Mouse (Mus musculus): ENCODE measurements around the gene Acer3. TPM values are rescaled to one million over a fixed set of nuclear protein-coding genes. Genes with fewer than 3 reads are reported as not detected.

Acer3 gene
- 41.6 TPM for polyA plus RNA-seq (2014; fragmentation: Illumina TruSeq; extraction: RNeasy Lipid Tissue Mini Kit (QIAGEN cat#74804); ENCODE audit: low replicate concordance)

GRCm38 (mm10) chr7:98321083-98321482, at the start of gene Acer3:
Gene Acer3 (minus strand): TSS chr7:98321208.

GRCm38 (mm10) chr7:98361063-98361652, 40.1 kb upstream of the Acer3 start, which contains the start of gene Tsku:
Gene Tsku (minus strand): TSS chr7:98361328.

GRCm38 (mm10) chr7:98199381-98199780, 121.6 kb downstream of the Acer3 start, which contains the start of gene B3gnt6:
Gene B3gnt6 (minus strand): TSS chr7:98199481.

GRCm38 (mm10) chr7:98177929-98178559, 143.0 kb downstream of the Acer3 start, which contains the start of gene Capn5:
Gene Capn5 (minus strand): TSS chr7:98178274.

Other genes starting within 250 kb of the Acer3 start
- 5.9 TPM for gene Myo7a, start 201.7 kb downstream of the Acer3 start, polyA plus RNA-seq (2014; fragmentation: Illumina TruSeq; extraction: RNeasy Lipid Tissue Mini Kit (QIAGEN cat#74804); ENCODE audit: low replicate concordance)
- not detected for gene Omp, start 175.7 kb downstream of the Acer3 start, polyA plus RNA-seq (2014; fragmentation: Illumina TruSeq; extraction: RNeasy Lipid Tissue Mini Kit (QIAGEN cat#74804); ENCODE audit: low replicate concordance)
- 0.67 TPM for gene Capn5, start 142.9 kb downstream of the Acer3 start, polyA plus RNA-seq (2014; fragmentation: Illumina TruSeq; extraction: RNeasy Lipid Tissue Mini Kit (QIAGEN cat#74804); ENCODE audit: low replicate concordance)
- gene B3gnt6, start 121.7 kb downstream of the Acer3 start, polyA plus RNA-seq (2014; fragmentation: Illumina TruSeq; extraction: RNeasy Lipid Tissue Mini Kit (QIAGEN cat#74804); ENCODE audit: low replicate concordance) = 0.97 TPM
- gene Tsku, start 40.1 kb upstream of the Acer3 start, polyA plus RNA-seq (2014; fragmentation: Illumina TruSeq; extraction: RNeasy Lipid Tissue Mini Kit (QIAGEN cat#74804); ENCODE audit: low replicate concordance) = 5.0 TPM
- not detected for gene Gucy2d, start 119.2 kb upstream of the Acer3 start, polyA plus RNA-seq (2014; fragmentation: Illumina TruSeq; extraction: RNeasy Lipid Tissue Mini Kit (QIAGEN cat#74804); ENCODE audit: low replicate concordance)
- 0.56 TPM for gene Lrrc32, start 168.1 kb upstream of the Acer3 start, polyA plus RNA-seq (2014; fragmentation: Illumina TruSeq; extraction: RNeasy Lipid Tissue Mini Kit (QIAGEN cat#74804); ENCODE audit: low replicate concordance)

Data from small intestine, adult 10 weeks (tissue).